Mouse (Mus musculus) liver, embryonic 11.5 days (tissue): Measurements from ENCODE around the gene Gm14409. TPM values are rescaled to one million over a fixed set of nuclear protein-coding genes. Genes with fewer than 3 reads are reported as not detected.

Experiments used
- polyA plus RNA-seq: library from polyadenylated mRNA; unstranded; fragments of >200 nt; fragmentation: Nextera tagmentation; extraction: Ambion mirVana; gene quantifications from 2 replicates; pipeline ENCODE4 v1.2.1, GENCODE M21; 2014

The Gm14409 gene
- polyA plus RNA-seq, 1 experiment from 2014 or later: not detected

Other genes starting within 250 kb of the Gm14409 start
- gene Gm14401, start 192.7 kb downstream of the Gm14409 start, polyA plus RNA-seq: 0.19 TPM in 1 of 2 replicates, not detected in the other
- gene Gm14410, start 60.6 kb downstream of the Gm14409 start, polyA plus RNA-seq: 13.1 and 13.2 TPM in 2 replicates
- 0.14 and 0.45 TPM in 2 replicates for gene Gm14412, start 57.3 kb upstream of the Gm14409 start, polyA plus RNA-seq
- 5.9 and 8.8 TPM in 2 replicates for gene Gm14418, start 131.3 kb upstream of the Gm14409 start, polyA plus RNA-seq
- 9.0 and 10.2 TPM in 2 replicates for gene Zfp970, start 197.7 kb upstream of the Gm14409 start, polyA plus RNA-seq
- 4.0 and 5.0 TPM in 2 replicates for gene Gm14403, start 231.2 kb upstream of the Gm14409 start, polyA plus RNA-seq